Mouse (Mus musculus): ENCODE data around the gene Plcd3.

Gene Plcd3

DNA sequence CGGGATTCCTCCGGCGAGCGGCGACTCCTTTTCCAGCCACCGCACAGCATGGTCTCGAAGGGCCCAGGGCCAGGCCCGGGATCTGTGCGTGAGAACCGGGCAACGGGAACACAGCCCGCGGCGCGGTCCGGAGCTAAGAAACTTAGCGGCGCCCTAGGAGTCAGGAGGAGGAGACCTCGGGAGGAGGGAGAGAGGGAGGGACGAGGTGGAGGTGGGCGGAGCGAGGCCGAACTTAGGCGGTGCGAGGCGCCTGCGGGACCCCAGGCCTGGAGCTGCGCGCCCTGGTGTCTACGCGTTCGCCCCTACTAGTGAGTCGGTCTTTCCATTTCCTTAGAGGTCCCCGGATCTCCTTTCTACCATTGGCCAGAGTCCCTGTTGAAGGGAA lies at the start of gene Plcd3, which contains the start of gene Acbd4:
TSS of gene Plcd3 (minus strand) at position 178 of the 385 bp plus-strand sequence.
TSS of gene Acbd4 (plus strand) at position 202 of the 385 bp plus-strand sequence.
- DNase-seq (ENCODE audit: extremely low spot score): peak; percentile 76

GRCm38 (mm10) chr11:103149771-103150170 lies 48.3 kb upstream of the Plcd3 start:
- DNase-seq (ENCODE audit: extremely low spot score): no peak

DNA sequence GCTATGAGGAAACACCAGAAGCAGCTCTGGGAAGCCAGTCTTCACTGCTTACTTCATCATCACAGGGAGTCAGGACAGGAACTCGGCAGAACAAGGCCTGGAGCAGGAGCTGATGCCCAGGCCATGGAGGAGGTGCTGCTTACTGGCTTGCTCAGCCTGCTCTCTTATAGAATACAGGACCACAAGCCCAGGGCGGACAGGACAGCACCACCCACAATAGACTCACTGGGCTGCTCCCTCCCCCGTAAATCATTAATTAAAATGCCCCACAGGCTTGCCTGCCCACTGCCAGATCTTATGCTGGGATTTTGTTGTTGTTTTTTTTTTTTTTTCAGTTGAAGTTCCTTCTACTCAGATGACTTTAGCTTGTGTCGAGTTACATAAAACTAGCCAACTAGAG lies 46.3 kb upstream of the Plcd3 start:
- no peak for DNase-seq (ENCODE audit: extremely low spot score)

DNA sequence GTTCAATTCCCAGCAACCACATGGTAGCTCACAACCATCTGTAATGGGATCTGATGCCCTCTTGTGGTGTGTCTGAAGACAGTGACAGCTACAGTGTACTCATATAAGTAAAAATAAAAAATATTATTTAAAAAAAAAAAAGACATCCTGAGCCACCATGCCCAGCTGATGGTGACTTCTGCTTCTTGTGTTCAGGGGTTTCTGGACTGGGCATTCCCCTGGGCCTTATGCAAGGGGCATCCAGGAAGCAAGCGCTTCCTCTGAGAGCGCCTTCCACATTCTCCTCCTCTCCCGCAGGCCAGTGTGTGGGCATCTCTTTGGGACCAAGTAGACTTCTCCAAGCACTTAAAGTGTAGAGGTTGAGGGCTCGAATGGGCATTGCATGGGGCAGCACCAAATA lies 44.9 kb upstream of the Plcd3 start:
- no peak for DNase-seq (ENCODE audit: extremely low spot score)

DNA sequence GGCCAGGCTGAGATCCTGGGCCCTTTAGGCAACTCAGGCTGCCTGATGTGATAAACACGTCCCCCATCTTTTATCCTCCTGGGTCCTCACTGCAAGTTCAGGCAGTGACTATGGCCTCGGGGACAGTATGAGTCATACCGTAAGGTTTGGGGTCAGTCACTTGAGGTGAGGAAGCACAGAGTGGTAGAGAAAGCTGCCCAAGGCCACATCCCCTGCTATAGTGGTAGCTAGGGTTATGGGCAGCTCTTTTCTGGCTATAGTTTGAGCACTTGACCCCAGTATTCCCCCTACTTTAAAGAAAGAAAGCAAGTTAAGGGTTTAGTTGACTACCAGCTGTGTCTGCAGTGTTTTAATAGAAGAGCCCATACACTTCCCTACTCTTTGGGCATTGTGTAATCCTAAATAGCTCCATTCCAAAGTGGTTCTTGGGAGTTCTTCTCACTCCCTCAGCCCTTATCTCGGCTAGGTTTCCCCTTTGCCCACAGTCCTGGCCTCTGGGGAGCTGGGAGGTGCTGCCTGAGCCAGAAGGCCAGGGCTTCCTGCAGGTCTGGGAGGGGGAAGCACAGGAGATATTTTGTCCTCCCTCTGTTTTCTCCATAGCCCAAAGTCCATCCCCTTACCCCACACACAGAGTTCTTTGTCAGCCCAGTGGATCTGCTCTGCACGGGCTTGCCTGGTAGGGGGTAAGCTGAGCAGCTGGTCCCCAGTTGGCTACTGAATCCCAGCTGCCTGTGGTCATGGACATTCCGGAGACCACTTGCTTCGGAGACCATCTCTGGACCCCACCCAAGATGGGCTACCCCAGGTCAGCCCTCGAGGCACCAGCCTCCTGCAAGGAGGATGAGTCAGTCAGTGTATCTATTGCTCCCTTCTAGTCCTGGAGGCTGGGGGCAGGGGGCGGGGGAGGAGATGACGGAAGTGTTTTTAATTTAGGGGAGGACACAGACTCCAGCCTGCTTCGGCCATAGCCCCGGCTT lies 43.1 kb upstream of the Plcd3 start:
- no peak for DNase-seq (ENCODE audit: extremely low spot score)

GRCm38 (mm10) chr11:103142441-103143182 lies 41.2 kb upstream of the Plcd3 start:
- DNase-seq (ENCODE audit: extremely low spot score): peak; percentile 35

DNA sequence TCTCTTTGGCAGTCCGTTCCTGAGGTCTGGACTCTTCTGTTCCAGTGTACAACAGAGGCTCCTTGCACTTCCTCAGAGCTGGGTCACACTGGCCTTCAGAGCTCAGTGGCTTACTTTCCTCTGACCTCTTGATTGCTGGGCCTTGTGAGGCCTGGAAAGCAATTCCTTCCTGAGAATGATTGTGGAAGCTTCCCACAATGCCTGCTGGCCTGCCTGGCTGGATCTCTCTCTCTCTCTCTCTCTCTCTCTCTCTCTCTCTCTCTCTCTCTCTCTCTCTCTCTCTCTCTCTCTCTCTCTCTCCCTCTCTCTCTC lies 40.4 kb upstream of the Plcd3 start:
- no peak for DNase-seq (ENCODE audit: extremely low spot score)

DNA sequence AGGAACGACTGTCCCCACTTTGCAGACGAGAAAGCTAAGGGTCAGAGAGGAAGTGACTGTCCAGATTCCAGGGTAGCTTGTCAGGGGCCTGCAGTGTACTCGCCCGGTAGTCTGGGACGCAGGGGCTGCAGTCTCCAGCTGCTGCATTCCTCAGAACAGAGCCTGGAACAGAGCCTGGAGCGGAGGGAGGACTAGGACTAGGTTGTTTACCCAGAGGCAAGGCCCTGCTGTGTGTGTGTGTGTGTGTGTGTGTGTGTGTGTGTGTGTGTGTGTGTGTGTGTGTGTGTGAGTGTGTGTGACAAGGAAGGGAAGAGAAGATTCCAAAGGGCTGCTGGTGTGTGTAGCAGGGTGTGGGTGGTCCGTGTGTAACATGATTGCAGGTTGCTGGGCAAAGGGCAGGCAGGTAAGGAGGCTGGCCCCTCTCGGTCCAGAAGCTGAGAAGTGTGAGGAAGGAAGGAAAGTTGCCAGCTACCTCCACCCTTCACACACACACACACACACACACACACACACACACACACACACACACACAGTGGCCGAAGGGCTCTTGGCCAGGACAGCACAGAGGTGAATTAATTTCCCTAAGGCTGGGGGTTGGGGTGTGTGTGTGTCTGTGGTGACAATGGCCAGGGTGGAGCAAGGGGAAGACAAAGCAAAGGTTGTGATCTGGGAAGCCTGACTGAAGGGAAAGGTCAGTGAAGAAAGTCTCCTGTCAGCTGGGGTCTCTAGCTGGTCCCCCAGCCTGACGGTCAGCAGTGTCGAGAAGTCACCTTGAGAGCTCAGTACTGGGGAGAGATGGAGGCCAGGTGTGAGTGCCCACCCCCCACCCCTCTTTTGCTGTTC lies 39.9 kb upstream of the Plcd3 start:
- peak; percentile 32 for DNase-seq (ENCODE audit: extremely low spot score)

DNA sequence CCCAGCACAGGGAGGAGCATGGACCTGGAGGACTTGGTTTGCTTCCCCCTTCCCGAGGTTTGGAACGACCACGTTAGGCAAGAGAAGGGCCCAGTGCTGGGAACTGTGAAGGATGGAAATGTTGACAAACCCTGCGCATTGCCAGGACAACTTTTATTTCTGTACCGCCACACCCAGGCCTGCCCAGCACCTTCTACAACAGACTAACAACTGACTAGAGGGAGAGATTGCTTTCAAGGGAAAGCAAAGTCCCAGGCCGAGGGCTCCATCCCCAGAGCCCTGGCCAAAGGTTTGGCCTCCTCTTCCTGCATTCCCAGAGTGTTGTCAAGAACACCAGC lies 39.3 kb upstream of the Plcd3 start:
- no peak for DNase-seq (ENCODE audit: extremely low spot score)

DNA sequence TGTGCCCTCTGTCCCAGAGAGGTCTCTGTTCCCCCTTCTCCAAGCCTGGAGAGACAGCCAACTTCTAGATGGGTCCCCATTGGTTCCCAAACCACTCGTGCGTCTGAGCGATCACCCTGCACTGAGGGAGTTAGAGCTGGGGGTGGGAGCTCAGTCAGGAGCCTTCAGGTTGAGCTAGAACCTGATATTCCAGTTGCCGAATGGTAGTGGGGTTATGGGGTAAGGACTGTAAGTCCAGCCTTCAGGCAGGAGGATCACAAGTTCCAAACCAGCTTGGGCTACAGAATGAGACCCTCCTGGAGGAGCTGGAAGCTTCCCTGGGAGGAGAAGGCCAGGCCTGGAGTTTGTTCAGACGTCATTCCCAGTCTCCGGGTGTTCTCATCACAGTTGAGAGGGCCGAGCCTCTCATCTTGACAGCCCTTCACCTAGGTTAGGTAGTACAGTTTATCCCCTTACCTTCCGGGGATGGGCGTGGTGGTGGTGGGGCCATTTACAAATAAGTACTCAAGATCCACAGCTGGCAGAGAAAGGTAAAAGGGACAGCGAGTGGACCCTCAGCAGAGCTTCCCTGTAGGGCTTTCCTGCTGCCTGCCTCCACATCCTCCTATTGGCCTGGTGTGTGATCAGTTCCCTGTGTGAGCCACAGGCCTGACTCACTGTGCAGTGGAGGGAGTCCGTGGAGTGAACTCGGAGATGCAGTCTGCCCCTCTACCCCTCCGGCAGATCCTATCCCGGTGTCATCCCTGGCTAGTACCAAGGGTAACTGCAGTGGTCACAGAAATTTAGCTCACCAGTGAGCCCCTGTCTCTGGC lies 38.7 kb upstream of the Plcd3 start:
- DNase-seq (ENCODE audit: extremely low spot score): no peak

DNA sequence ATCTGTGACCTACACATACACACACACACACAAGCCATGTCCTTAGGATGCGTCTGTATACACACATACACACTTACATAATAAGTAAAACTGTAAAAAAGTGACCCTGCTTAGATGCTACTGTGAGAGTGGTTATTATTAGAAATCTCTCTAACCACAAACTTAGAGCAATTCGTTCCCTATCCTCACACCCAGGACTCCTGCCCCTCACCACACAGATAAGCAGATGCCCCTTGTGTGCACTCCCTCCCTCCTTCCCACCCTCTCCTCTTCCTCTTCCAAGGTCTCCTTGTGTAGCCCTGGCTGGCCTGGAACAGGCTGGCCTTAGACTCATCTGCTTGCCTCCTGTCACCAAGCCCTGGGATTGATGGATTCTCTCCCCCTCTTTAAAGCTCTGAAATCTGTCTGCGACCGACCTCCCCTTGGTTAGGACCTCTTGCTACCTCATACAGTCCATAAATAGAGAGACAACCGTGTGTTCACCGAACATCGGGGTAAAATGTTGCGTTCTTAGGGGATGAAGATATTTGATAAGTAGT lies 34.6 kb upstream of the Plcd3 start:
- DNase-seq (ENCODE audit: extremely low spot score): no peak

GRCm38 (mm10) chr11:103134221-103134620 lies 32.8 kb upstream of the Plcd3 start:
- no peak for DNase-seq (ENCODE audit: extremely low spot score)

DNA sequence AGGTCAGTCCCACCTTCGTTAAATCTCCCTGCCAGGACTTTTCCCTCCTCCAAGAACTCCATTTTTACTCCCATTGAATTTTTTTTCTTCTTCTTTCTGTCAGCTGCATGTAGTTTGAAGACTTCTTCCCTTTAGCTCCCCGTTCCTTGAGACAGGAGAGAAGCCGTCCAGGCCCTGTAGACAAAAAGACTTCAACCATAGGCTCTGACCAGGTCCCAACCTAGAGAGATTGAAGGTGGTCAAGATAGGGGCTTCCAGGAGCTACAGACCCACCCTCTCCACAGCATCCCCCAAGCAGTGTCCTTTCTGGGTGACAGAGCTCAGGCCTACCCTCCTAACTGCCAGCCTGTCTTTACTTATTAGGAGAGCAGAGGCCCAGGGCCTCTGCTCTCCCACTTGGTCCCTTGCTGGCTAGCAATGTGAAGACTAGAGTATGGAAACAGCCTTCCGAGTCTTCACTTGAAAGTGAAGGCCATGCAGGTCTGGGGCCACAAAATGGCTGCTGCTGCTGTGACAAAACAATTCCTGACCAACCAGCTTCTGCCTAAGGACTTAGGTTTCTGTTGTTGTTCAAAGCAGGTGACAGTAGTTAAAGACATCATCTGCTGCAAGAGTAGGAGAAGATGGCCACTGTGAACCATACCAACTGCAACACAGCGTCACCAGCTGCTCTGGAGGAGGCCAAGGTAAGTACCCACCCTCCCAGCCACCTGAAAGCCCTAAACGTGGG lies 32.2 kb upstream of the Plcd3 start:
- DNase-seq (ENCODE audit: extremely low spot score): no peak

DNA sequence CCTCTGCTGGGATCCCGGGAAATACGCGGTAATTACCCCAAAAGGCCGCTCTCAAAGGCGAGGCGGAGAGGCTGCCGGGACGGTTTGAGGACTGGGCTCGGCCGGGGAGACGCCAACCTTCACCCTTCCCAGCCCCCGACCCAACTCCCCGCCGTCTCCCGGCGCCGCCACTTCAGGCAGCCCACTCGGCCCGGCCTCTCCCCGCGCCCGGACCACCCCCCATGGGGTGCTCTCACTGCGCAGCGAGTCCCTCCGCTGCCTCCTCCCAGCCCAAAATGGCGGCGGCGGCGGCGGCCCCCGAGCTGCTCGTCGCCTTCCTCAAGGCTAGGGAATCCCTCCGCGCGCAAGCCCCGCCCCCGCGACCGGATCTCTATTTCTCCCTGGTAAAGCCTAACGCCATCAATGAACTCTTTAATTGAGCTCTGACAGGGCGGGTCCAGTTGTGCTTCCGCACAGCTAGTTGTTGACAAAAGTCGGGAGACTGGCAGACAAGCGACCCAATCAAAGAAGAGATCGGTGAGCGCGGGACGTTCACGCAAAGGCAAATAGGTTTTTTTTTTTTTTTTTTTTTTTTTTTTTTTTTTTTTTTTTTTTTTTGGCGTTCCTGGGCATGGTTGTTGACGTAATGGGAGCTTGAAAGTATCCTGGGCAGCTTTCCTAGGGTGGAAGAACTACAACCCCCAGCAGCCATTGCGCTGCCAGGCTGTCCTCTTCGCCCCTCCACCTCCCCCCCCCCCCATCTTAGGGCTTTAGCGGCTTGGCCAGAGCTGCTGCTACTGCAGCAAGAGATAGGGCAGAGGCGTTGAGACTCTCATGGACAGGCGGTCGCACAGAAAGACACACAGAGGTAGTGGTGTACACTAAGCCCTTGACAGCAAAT lies 31.4 kb upstream of the Plcd3 start:
- peak; percentile 99 for DNase-seq (ENCODE audit: extremely low spot score)

- peak; percentile 69 for DNase-seq (ENCODE audit: extremely low spot score)
Measured at GRCm38 (mm10) chr11:103131701-103132575, 30.5 kb upstream of the Plcd3 start, which contains the start of gene Hexim2. Gene Hexim2 (plus strand): TSS chr11:103132429.

DNA sequence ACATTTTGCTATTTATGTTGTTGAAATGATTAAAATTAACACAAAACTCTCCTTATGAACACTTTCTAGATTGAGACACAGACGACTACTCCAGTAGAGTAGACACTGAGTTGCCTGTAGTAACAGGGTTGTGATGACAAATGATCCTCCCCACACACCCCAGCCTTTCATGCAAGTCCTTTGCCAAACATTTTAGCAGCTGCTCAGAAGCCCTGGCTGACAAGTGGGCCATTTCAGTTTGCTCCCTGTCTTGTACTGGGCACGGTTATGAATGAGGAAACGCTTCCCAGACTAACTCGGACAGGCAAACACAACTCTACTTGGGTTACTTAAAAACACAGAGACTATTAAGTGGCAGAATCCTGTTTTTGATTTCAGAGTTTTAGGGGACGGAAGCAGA lies 18.9 kb upstream of the Plcd3 start:
- DNase-seq (ENCODE audit: extremely low spot score): no peak

DNA sequence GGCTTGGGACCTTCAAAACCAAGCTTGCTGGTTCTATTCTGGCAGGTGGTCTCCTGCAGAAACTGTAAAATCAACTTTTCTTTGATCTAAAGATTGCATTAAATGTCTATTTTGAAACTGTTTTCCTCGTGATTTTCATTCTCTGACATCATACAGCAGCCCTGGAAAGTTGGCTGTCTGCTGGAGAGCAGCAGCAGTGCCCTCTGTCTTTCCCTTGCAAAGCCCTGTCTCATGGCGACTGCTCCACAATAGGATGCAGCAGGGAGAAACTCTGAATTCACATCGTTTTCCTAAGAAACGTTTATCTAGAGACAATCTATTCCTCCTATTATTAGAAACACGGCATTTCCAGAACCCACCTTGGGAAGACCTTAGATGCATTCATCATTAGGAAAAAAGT lies 18.2 kb upstream of the Plcd3 start:
- DNase-seq (ENCODE audit: extremely low spot score): no peak

- no peak for DNase-seq (ENCODE audit: extremely low spot score)
Measured at GRCm38 (mm10) chr11:103118866-103119265, 17.4 kb upstream of the Plcd3 start.
